Mouse (Mus musculus): Measurements from ENCODE around the gene Arsg.

DNA sequence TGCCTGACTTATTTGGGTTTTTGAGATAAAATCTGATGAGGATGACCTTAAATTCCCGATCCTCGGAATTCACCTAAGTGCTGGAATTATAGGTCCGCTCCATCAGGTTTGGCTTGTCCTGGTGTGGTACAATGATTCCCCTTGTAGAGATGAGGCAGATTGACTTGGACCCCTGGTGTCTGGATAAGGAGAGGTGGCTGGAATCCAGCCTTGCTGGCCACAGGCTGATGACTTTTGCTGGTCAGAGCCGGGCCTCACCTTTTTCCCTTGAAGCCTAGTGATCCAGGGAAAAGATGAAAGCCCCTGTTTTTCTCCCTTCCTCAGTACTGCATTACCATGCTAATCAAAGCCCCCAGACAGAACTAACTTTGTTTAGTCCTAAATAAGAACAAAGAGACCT lies 2.5 kb downstream of the Arsg start:
- TF ChIP-seq CTCF (IDR thresholded peaks at IDR 0.05; ENCODE audit: insufficient read depth, low read depth, low read length) (no peak), POLR2A (IDR thresholded peaks at IDR 0.05; ENCODE audit: insufficient read depth, low read depth, low read length) (no peak)
